Mouse (Mus musculus): ENCODE results near the gene Rap1gds1.

Gene Rap1gds1

GRCm38 (mm10) chr3:139074484-139075211 lies at the start of gene Rap1gds1:
Rap1gds1 (minus strand) TSS chr3:139075201.
- peak; percentile 55 to 68 for DNase-seq

GRCm38 (mm10) chr3:139118446-139118845 lies 43.4 kb upstream of the Rap1gds1 start:
- no peak for DNase-seq

- DNase-seq = no peak
Observed at GRCm38 (mm10) chr3:139116733-139117337, 41.8 kb upstream of the Rap1gds1 start.

GRCm38 (mm10) chr3:139112335-139112973 lies 37.5 kb upstream of the Rap1gds1 start:
- DNase-seq = no peak

- DNase-seq = no peak
Observed at GRCm38 (mm10) chr3:139111877-139112276, 36.9 kb upstream of the Rap1gds1 start.

- no peak for DNase-seq
Observed at GRCm38 (mm10) chr3:139108176-139108575, 33.2 kb upstream of the Rap1gds1 start.

- no peak for DNase-seq
Observed at GRCm38 (mm10) chr3:139103914-139104313, 28.9 kb upstream of the Rap1gds1 start.

- DNase-seq = no peak
Observed at GRCm38 (mm10) chr3:139103346-139103745, 28.3 kb upstream of the Rap1gds1 start.

GRCm38 (mm10) chr3:139101941-139102340 lies 26.9 kb upstream of the Rap1gds1 start:
- no peak for DNase-seq

GRCm38 (mm10) chr3:139099284-139099683 lies 24.3 kb upstream of the Rap1gds1 start:
- DNase-seq = no peak

- DNase-seq = no peak
Observed at GRCm38 (mm10) chr3:139095894-139096293, 20.9 kb upstream of the Rap1gds1 start.

GRCm38 (mm10) chr3:139088526-139088925 lies 13.5 kb upstream of the Rap1gds1 start:
- no peak for DNase-seq

GRCm38 (mm10) chr3:139083778-139084539 lies 9.0 kb upstream of the Rap1gds1 start:
- no peak for DNase-seq

GRCm38 (mm10) chr3:139079831-139080230 lies 4.8 kb upstream of the Rap1gds1 start:
- DNase-seq = no peak

- DNase-seq = no peak
Observed at GRCm38 (mm10) chr3:139078010-139078409, 3.0 kb upstream of the Rap1gds1 start.

GRCm38 (mm10) chr3:139076059-139076455 lies 1.1 kb upstream of the Rap1gds1 start:
- DNase-seq = no peak

GRCm38 (mm10) chr3:139075333-139076058 lies 495 bp upstream of the Rap1gds1 start:
- peak; percentile 87 for DNase-seq

- no peak for DNase-seq
Observed at GRCm38 (mm10) chr3:139073801-139074483, 1.1 kb downstream of the Rap1gds1 start.

- no peak for DNase-seq
Observed at GRCm38 (mm10) chr3:139069539-139069938, 5.5 kb downstream of the Rap1gds1 start.

GRCm38 (mm10) chr3:139064076-139064475 lies 10.9 kb downstream of the Rap1gds1 start:
- no peak for DNase-seq

- no peak for DNase-seq
Observed at GRCm38 (mm10) chr3:139062088-139062487, 12.9 kb downstream of the Rap1gds1 start.

Data from thymus, adult 18-20 months (tissue).